Mouse (Mus musculus) stomach, postnatal 0 days (tissue): ENCODE results near the gene Maob. TPM values are rescaled to one million over a fixed set of nuclear protein-coding genes. Genes with fewer than 3 reads are reported as not detected.

Source experiments
- ATAC-seq: fragments of 200-750 bp; cut with Nextera tagmentation; 2 replicates; pipeline ENCODE4 v1.8.0; 2017; ENCODE audit not compliant: low FRiP score, low TSS enrichment
- DNase-seq: peaks from one replicate; pipeline ENCODE4 v3.0.0-alpha.2; 2016; ENCODE audit warnings: low spot score
- H3K27ac ChIP-seq: fragments of 300-500 bp; sonication (generic); replicated peaks from 2 replicates; pipeline ENCODE4 v1.5.1; 2014; ENCODE audit warnings: mild to moderate bottlenecking, control low read depth
- H3K27me3 ChIP-seq: fragments of 300-500 bp; sonication (generic); 2 replicates; pipeline ENCODE4 v1.6.1; 2014; ENCODE audit warnings: low read length; ENCODE audit not compliant: control insufficient read depth, insufficient read depth
- H3K36me3 ChIP-seq: fragments of 300-500 bp; sonication (generic); 2 replicates; pipeline ENCODE4 v1.6.1; 2014; ENCODE audit warnings: low read length, mixed read lengths; ENCODE audit not compliant: control insufficient read depth, insufficient read depth
- H3K4me1 ChIP-seq: fragments of 300-500 bp; sonication (generic); replicated peaks from 2 replicates; pipeline ENCODE4 v1.6.1; 2014; ENCODE audit warnings: antibody characterized with exemption; ENCODE audit not compliant: control insufficient read depth, insufficient read depth
- H3K4me2 ChIP-seq: fragments of 300-500 bp; sonication (generic); replicated peaks from 2 replicates; pipeline ENCODE4 v1.6.1; 2014; ENCODE audit warnings: low read depth, mild to moderate bottlenecking, control low read depth, moderate library complexity
- H3K4me3 ChIP-seq: fragments of 300-500 bp; sonication (generic); 2 replicates; pipeline ENCODE4 v1.5.1; 2014; ENCODE audit warnings: low read depth, low read length, control low read depth
- H3K9ac ChIP-seq: fragments of 300-500 bp; sonication (generic); 2 replicates; pipeline ENCODE4 v1.6.1; 2014; ENCODE audit warnings: mild to moderate bottlenecking, low read length, control low read depth, mixed read lengths
- H3K9me3 ChIP-seq: fragments of 300-500 bp; sonication (generic); 2 replicates; pipeline ENCODE4 v1.6.1; 2016; ENCODE audit warnings: low read length; ENCODE audit not compliant: control insufficient read depth
- CTCF ChIP-seq: IDR thresholded peaks from 2 replicates; pipeline ENCODE4 v1.5.1; 2016; ENCODE audit warnings: antibody characterized with exemption, low read depth, mild to moderate bottlenecking, moderate library complexity
- EP300 ChIP-seq: optimal IDR thresholded peaks from 2 replicates; pipeline ENCODE3; 2016; ENCODE audit warnings: antibody characterized with exemption
- WGBS: fragments of 180-500 bp; shearing (Covaris S2); extraction: QIAGEN DNeasy Blood & Tissue Kit; methylation state at CpG from one replicate; pipeline ENCODE4 v1.1.7; 2014; 5-methylcytosine and 5-hydroxymethylcytosine counted together
- polyA plus RNA-seq: library from polyadenylated mRNA; unstranded; fragments of >200 nt; fragmentation: Nextera tagmentation; extraction: Ambion mirVana; gene quantifications from 2 replicates; pipeline ENCODE4 v1.2.1, GENCODE M21; 2015

Maob gene
- polyA plus RNA-seq = 17.0 and 18.9 TPM in 2 replicates

GRCm38 (mm10) chrX:16817261-16817769, at the start of gene Maob:
TSS of gene Maob (minus strand) at chrX:16817366.
- Histone ChIP-seq H3K27me3 (no peaks in the 10 kb centered on the region), H3K36me3 (no peaks in the 10 kb centered on the region), H3K9ac (peak within 1 kb of the TSS; percentile 31; the same call in 1 of the 2 replicates), H3K4me3 (peak within 1 kb of the TSS; percentile 24), H3K27ac (no peak within 1 kb of the TSS), H3K9me3 (no peaks in the 10 kb centered on the region), H3K4me1 (no peaks in the 10 kb centered on the region), H3K4me2 (peak within 1 kb of the TSS; percentile 45)
- TF ChIP-seq EP300 (no peak), CTCF (no peak)
- ATAC-seq (peak; percentile 59), DNase-seq (peak; percentile 47)
- WGBS = 18% methylated on average over 18 of the region's 18 CpGs

- TF ChIP-seq EP300 (no peak), CTCF (peak; percentile 70)
- no peak overlapping the region for H3K4me2 ChIP-seq
- H3K36me3 ChIP-seq = no peaks in the 10 kb centered on the region
- ATAC-seq (no peak), DNase-seq (no peak)
- no peak overlapping the region for H3K9ac ChIP-seq
- no peaks in the 10 kb centered on the region for H3K9me3 ChIP-seq
- H3K27ac ChIP-seq = no peak overlapping the region
- H3K4me3 ChIP-seq = no peak overlapping the region
- no peaks in the 10 kb centered on the region for H3K27me3 ChIP-seq
- no peaks in the 10 kb centered on the region for H3K4me1 ChIP-seq
Observed at GRCm38 (mm10) chrX:16860244-16860643, 43.1 kb upstream of the Maob start.

- 60% methylated on average over 2 of the region's 2 CpGs for WGBS
- no peaks in the 10 kb centered on the region for H3K27me3 ChIP-seq
- TF ChIP-seq CTCF (no peak), EP300 (no peak)
- no peak overlapping the region for H3K27ac ChIP-seq
- H3K9ac ChIP-seq = no peak overlapping the region
- DNase-seq = no peak
- ATAC-seq = no peak
- no peak overlapping the region for H3K4me3 ChIP-seq
- H3K36me3 ChIP-seq = no peaks in the 10 kb centered on the region
- no peaks in the 10 kb centered on the region for H3K4me1 ChIP-seq
- no peak overlapping the region for H3K4me2 ChIP-seq
- H3K9me3 ChIP-seq = no peaks in the 10 kb centered on the region
Observed at GRCm38 (mm10) chrX:16846034-16846433, 28.9 kb upstream of the Maob start.

- no peak for TF ChIP-seq EP300
- no peak for TF ChIP-seq CTCF
- no peak overlapping the region for H3K9ac ChIP-seq
- no peak for ATAC-seq
- WGBS = 62% methylated on average over 2 of the region's 2 CpGs
- H3K4me1 ChIP-seq = no peaks in the 10 kb centered on the region
- DNase-seq = no peak
- H3K4me3 ChIP-seq = no peak overlapping the region
- H3K27me3 ChIP-seq = no peaks in the 10 kb centered on the region
- no peaks in the 10 kb centered on the region for H3K9me3 ChIP-seq
- no peak overlapping the region for H3K4me2 ChIP-seq
- no peaks in the 10 kb centered on the region for H3K36me3 ChIP-seq
- H3K27ac ChIP-seq = no peak overlapping the region
Observed at GRCm38 (mm10) chrX:16841443-16841842, 24.3 kb upstream of the Maob start.

- no peak for ATAC-seq
- Histone ChIP-seq H3K36me3 (no peaks in the 10 kb centered on the region), H3K4me2 (no peak overlapping the region), H3K4me3 (no peak overlapping the region), H3K9me3 (no peaks in the 10 kb centered on the region), H3K27ac (no peak overlapping the region), H3K4me1 (no peaks in the 10 kb centered on the region), H3K27me3 (no peaks in the 10 kb centered on the region), H3K9ac (no peak overlapping the region)
- DNase-seq = no peak
- WGBS = 84% methylated on average over 1 of the region's 1 CpGs
- TF ChIP-seq EP300 (no peak), CTCF (no peak)
Observed at GRCm38 (mm10) chrX:16837293-16837692, 20.1 kb upstream of the Maob start.

GRCm38 (mm10) chrX:16836488-16837082, 19.4 kb upstream of the Maob start:
- DNase-seq (no peak), ATAC-seq (no peak)

More at GRCm38 (mm10) chrX:16836488-16837082, 19.4 kb upstream of the Maob start:
- no peak overlapping the region for H3K9ac ChIP-seq
- H3K36me3 ChIP-seq = no peaks in the 10 kb centered on the region
- TF ChIP-seq CTCF (no peak), EP300 (no peak)
- no peak overlapping the region for H3K4me3 ChIP-seq
- no peaks in the 10 kb centered on the region for H3K27me3 ChIP-seq
- H3K27ac ChIP-seq = no peak overlapping the region
- no peak overlapping the region for H3K4me2 ChIP-seq
- no peaks in the 10 kb centered on the region for H3K4me1 ChIP-seq
- H3K9me3 ChIP-seq = no peaks in the 10 kb centered on the region
